Mouse (Mus musculus) Patski (cell line): Measurements from ENCODE around the gene Rbfox1. TPM values are rescaled to one million over a fixed set of nuclear protein-coding genes. Genes with fewer than 3 reads are reported as not detected.

Experiments used
- ATAC-seq: fragments of 100-300 bp; one replicate; pipeline ENCODE4 v1.8.0; 2021
- CTCF ChIA-PET: fragments of 350-600 bp; sonication (Branson Sonifier 250); formaldehyde crosslinking; loops from one replicate; lab custom pipeline; 2022; ENCODE audit warnings: inconsistent platforms; lab: Charles Lee
- POLR2A ChIA-PET: fragments of 350-600 bp; sonication (Branson Sonifier 250); formaldehyde crosslinking; loops from one replicate; lab custom pipeline; 2022; ENCODE audit warnings: antibody characterized with exemption, inconsistent platforms; lab: Charles Lee
- DNase-seq: peaks from one replicate; pipeline ENCODE4 v3.0.0-alpha.2; 2011; ENCODE audit warnings: low read depth, low spot score
- H3K27me3 ChIP-seq: fragments of 371-371 bp; one replicate; pipeline ENCODE4 v1.5.1; 2021
- CTCF ChIP-seq: fragments of 100-300 bp; IDR thresholded peaks from one replicate; pipeline ENCODE4 v1.5.1; 2021
- in situ Hi-C: fragments of 300-500 bp; cut with MboI; formaldehyde crosslinking; loops from 3 replicates; pipeline ENCODE4 v1.11.1; 2018; ENCODE audit warnings: low pct_unique_long_range_greater_than_20kb, mixed read lengths
- polyA plus RNA-seq: library from polyadenylated mRNA; unstranded; gene quantifications from one replicate; pipeline ENCODE4 v1.2.3, GENCODE M21; 2021

The Rbfox1 gene
- polyA plus RNA-seq, 1 experiment from 2014 or later = not detected

- no peak for TF ChIP-seq CTCF
- CTCF ChIA-PET = interaction anchor here (1.0 kb wide), 1 partner anchor 14 kb away, joined by 4 read pairs; no protein-coding TSS in a partner anchor
- POLR2A ChIA-PET = no interaction called here
- in situ Hi-C loops = no loop called here
- no peak for DNase-seq
- no peaks in the 10 kb centered on the region for H3K27me3 ChIP-seq
- no peak for ATAC-seq
Observed at GRCm38 (mm10) chr16:7074786-7075185, 1189.6 kb downstream of the Rbfox1 start.

- in situ Hi-C loops = no loop called here
- ATAC-seq (no peak), DNase-seq (no peak)
- ChIA-PET POLR2A (no interaction called here), CTCF (no interaction called here)
- H3K27me3 ChIP-seq = no peaks in the 10 kb centered on the region
- no peak for TF ChIP-seq CTCF
Observed at GRCm38 (mm10) chr16:7075749-7076148, 1190.6 kb downstream of the Rbfox1 start.

- ChIA-PET POLR2A (no interaction called here), CTCF (no interaction called here)
- TF ChIP-seq CTCF = no peak
- DNase-seq (no peak), ATAC-seq (no peak)
- in situ Hi-C loops = no loop called here
- no peaks in the 10 kb centered on the region for H3K27me3 ChIP-seq
Observed at GRCm38 (mm10) chr16:7076305-7076704, 1191.2 kb downstream of the Rbfox1 start.

GRCm38 (mm10) chr16:7076707-7077106, 1191.6 kb downstream of the Rbfox1 start:
- ATAC-seq (no peak), DNase-seq (no peak)
- in situ Hi-C loops = no loop called here
- no peaks in the 10 kb centered on the region for H3K27me3 ChIP-seq
- ChIA-PET POLR2A (no interaction called here), CTCF (no interaction called here)
- no peak for TF ChIP-seq CTCF

GRCm38 (mm10) chr16:7081074-7081568, 1196.0 kb downstream of the Rbfox1 start:
- TF ChIP-seq CTCF = no peak
- in situ Hi-C loops = no loop called here
- CTCF ChIA-PET = no interaction called here
- no peaks in the 10 kb centered on the region for H3K27me3 ChIP-seq
- POLR2A ChIA-PET = no interaction called here
- DNase-seq (no peak), ATAC-seq (no peak)

GRCm38 (mm10) chr16:7081684-7082255, 1196.6 kb downstream of the Rbfox1 start:
- in situ Hi-C loops = no loop called here
- H3K27me3 ChIP-seq = no peaks in the 10 kb centered on the region
- ChIA-PET POLR2A (no interaction called here), CTCF (no interaction called here)
- DNase-seq (no peak), ATAC-seq (no peak)
- no peak for TF ChIP-seq CTCF

GRCm38 (mm10) chr16:7083937-7084336, 1198.8 kb downstream of the Rbfox1 start:
- no peak for TF ChIP-seq CTCF
- no peaks in the 10 kb centered on the region for H3K27me3 ChIP-seq
- ATAC-seq (no peak), DNase-seq (no peak)
- in situ Hi-C loops = no loop called here
- ChIA-PET POLR2A (no interaction called here), CTCF (interaction anchor here (1.8 kb wide), 1 partner anchor 16 kb away, joined by 4 read pairs; no protein-coding TSS in a partner anchor)

GRCm38 (mm10) chr16:7088601-7089430, 1203.7 kb downstream of the Rbfox1 start:
- ChIA-PET POLR2A (no interaction called here), CTCF (interaction anchor here (1.4 kb wide), 1 partner anchor 14 kb away, joined by 4 read pairs; no protein-coding TSS in a partner anchor)
- no peak for TF ChIP-seq CTCF
- ATAC-seq (no peak), DNase-seq (no peak)
- in situ Hi-C loops = no loop called here
- no peaks in the 10 kb centered on the region for H3K27me3 ChIP-seq

GRCm38 (mm10) chr16:7089475-7089874, 1204.3 kb downstream of the Rbfox1 start:
- DNase-seq = no peak
- TF ChIP-seq CTCF = no peak
- CTCF ChIA-PET = interaction anchor here (1.4 kb wide), 1 partner anchor 15 kb away, joined by 4 read pairs; no protein-coding TSS in a partner anchor
- no peaks in the 10 kb centered on the region for H3K27me3 ChIP-seq
- in situ Hi-C loops = no loop called here
- no peak for ATAC-seq
- POLR2A ChIA-PET = no interaction called here

- TF ChIP-seq CTCF = no peak
- in situ Hi-C loops = no loop called here
- no peaks in the 10 kb centered on the region for H3K27me3 ChIP-seq
- DNase-seq = no peak
- no peak for ATAC-seq
- ChIA-PET CTCF (no interaction called here), POLR2A (no interaction called here)
Observed at GRCm38 (mm10) chr16:7090205-7090604, 1205.0 kb downstream of the Rbfox1 start.

GRCm38 (mm10) chr16:7092811-7093210, 1207.7 kb downstream of the Rbfox1 start:
- ChIA-PET POLR2A (interaction anchor here (0.8 kb wide), 1 partner anchor 1296 kb away, joined by 6 read pairs; no protein-coding TSS in a partner anchor), CTCF (interaction anchor here (1.0 kb wide), 1 partner anchor 93 kb away, joined by 3 read pairs; no protein-coding TSS in a partner anchor)
- no peak for TF ChIP-seq CTCF
- ATAC-seq = no peak
- no peaks in the 10 kb centered on the region for H3K27me3 ChIP-seq
- no peak for DNase-seq
- in situ Hi-C loops = no loop called here
